Mouse (Mus musculus) olfactory bulb, adult 2 months (tissue): ENCODE measurements around the gene Cdh13. TPM values are rescaled to one million over a fixed set of nuclear protein-coding genes. Genes with fewer than 3 reads are reported as not detected.

Experiments used
- H3K27ac ChIP-seq: fragments of 200-500 bp; 2 replicates; pipeline ENCODE4 v1.5.1; 2012; ENCODE audit warnings: low read depth, low read length; ENCODE audit not compliant: insufficient read depth
- H3K4me1 ChIP-seq: fragments of 200-500 bp; 2 replicates; pipeline ENCODE4 v1.6.1; 2012; ENCODE audit warnings: low read length; ENCODE audit not compliant: control insufficient read depth, insufficient read depth
- H3K4me3 ChIP-seq: fragments of 200-500 bp; 2 replicates; pipeline ENCODE4 v1.5.1; 2012; ENCODE audit warnings: mild to moderate bottlenecking, low read depth, low read length, moderate library complexity; ENCODE audit not compliant: insufficient read depth
- CTCF ChIP-seq: fragments of 200-500 bp; IDR thresholded peaks from 2 replicates; pipeline ENCODE4 v1.5.1; 2012; ENCODE audit warnings: low read depth, mild to moderate bottlenecking, low read length, moderate library complexity; ENCODE audit not compliant: insufficient read depth
- POLR2A ChIP-seq: fragments of 200-500 bp; IDR thresholded peaks from 2 replicates; pipeline ENCODE4 v1.6.1; 2012; ENCODE audit warnings: mild to moderate bottlenecking, low read depth, low read length, moderate library complexity; ENCODE audit not compliant: insufficient read depth
- WGBS: fragments of 180-500 bp; shearing (Covaris S2); methylation state at CpG from one replicate; pipeline ENCODE4 v1.1.7; 2018; 5-methylcytosine and 5-hydroxymethylcytosine counted together
- polyA plus RNA-seq: library from polyadenylated mRNA; stranded (reverse); fragments of >200 nt; gene quantifications from 2 replicates; pipeline ENCODE4 v1.2.4, GENCODE M21; 2012; ENCODE audit warnings: low replicate concordance; ENCODE audit not compliant: missing spikeins, insufficient read depth, insufficient read length

Cdh13 gene
- polyA plus RNA-seq, 1 experiment: not detected

DNA sequence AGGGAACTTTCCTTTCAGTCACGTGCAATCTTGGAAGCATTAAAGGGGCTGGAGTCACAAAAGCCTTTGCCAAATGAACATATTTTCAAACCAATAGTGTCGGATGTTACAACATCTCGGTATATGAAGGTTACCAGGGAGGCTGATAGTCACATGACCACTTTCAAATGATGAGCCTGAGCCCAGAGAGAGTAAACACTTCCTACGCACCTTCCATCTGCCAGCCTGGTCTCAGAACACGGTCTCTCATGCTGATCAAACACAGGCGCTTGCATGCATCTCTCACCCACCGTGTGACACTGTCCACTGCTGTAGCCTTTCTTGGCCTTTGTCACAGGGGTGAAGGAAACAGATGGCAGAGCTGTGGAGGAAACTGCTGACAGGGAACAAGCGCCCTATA lies 313.3 kb downstream of the Cdh13 start:
- 91% methylated on average over 8 of the region's 8 CpGs for WGBS
- H3K27ac ChIP-seq: no peak overlapping the region
- no peaks in the 10 kb centered on the region for H3K4me1 ChIP-seq
- no peak overlapping the region for H3K4me3 ChIP-seq
- no peak for TF ChIP-seq CTCF
- TF ChIP-seq POLR2A: no peak

- no peak for TF ChIP-seq POLR2A
- TF ChIP-seq CTCF: no peak
- H3K27ac ChIP-seq: no peak overlapping the region
- no peak overlapping the region for H3K4me3 ChIP-seq
- WGBS: 88% methylated on average over 8 of the region's 8 CpGs
- no peaks in the 10 kb centered on the region for H3K4me1 ChIP-seq
These were observed 317.8 kb downstream of the Cdh13 start for GRCm38 (mm10) chr8:118601376-118601775.

DNA sequence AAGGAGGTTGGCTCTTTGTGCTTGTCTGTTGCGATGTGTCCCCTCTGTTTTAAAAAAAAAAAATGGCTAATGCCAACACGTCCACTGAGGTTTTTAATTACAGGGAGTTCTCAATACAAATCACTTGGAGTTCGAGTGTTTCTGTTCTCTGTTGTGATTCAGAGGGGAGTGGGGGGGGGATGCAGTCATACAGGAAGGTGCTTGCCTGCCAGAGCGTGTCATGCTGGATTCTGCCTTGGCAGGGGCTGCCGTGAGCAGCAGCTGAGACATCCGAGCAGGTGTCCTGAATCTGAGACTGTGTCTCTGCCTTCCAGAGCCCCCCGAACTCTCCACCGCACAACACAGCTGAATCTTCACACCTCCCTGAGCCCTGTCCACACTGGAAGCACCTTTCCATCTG lies 318.5 kb downstream of the Cdh13 start:
- H3K4me3 ChIP-seq: no peak overlapping the region
- no peak overlapping the region for H3K27ac ChIP-seq
- TF ChIP-seq POLR2A: no peak
- no peak for TF ChIP-seq CTCF
- no peaks in the 10 kb centered on the region for H3K4me1 ChIP-seq
- 58% methylated on average over 8 of the region's 8 CpGs for WGBS

GRCm38 (mm10) chr8:118611551-118611950 lies 328.0 kb downstream of the Cdh13 start:
- peaks cover 4% of the 10 kb centered on the region for H3K4me1 ChIP-seq
- WGBS: 55% methylated on average over 10 of the region's 10 CpGs
- no peak overlapping the region for H3K27ac ChIP-seq
- H3K4me3 ChIP-seq: no peak overlapping the region
- TF ChIP-seq CTCF: no peak
- no peak for TF ChIP-seq POLR2A

- H3K4me1 ChIP-seq: no peaks in the 10 kb centered on the region
- TF ChIP-seq POLR2A: no peak
- TF ChIP-seq CTCF: no peak
- WGBS: 92% methylated on average over 10 of the region's 10 CpGs
- no peak overlapping the region for H3K27ac ChIP-seq
- H3K4me3 ChIP-seq: no peak overlapping the region
These were observed 334.7 kb downstream of the Cdh13 start for GRCm38 (mm10) chr8:118618195-118618594.

- Histone ChIP-seq H3K27ac (no peak overlapping the region), H3K4me3 (no peak overlapping the region), H3K4me1 (no peaks in the 10 kb centered on the region)
- TF ChIP-seq POLR2A (no peak), CTCF (no peak)
- 92% methylated on average over 5 of the region's 5 CpGs for WGBS
These were observed 342.9 kb downstream of the Cdh13 start for GRCm38 (mm10) chr8:118626425-118626824.

DNA sequence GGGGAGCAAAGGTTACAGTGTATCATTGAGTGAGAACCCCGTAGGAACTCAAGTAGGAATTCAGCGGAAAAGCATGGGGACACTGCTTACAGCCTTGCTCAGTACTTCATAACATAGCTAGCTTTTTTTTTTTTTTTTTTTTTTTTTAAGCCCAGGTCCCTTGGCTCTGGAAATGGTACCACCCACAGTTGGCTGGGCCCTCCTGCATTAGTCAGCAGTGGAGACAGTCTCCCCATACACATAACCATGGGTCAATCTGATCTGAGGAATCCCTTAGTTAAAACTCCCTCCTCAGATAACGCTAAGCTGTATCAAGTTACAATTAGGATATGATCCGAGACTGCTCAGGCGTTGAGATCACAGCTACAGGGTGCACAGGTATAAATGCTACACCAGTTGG lies 344.2 kb downstream of the Cdh13 start:
- Histone ChIP-seq H3K27ac (no peak overlapping the region), H3K4me3 (no peak overlapping the region), H3K4me1 (no peaks in the 10 kb centered on the region)
- TF ChIP-seq POLR2A (no peak), CTCF (no peak)
- WGBS: 90% methylated on average over 5 of the region's 5 CpGs

- WGBS: 60% methylated on average over 8 of the region's 8 CpGs
- H3K27ac ChIP-seq: no peak overlapping the region
- no peak overlapping the region for H3K4me3 ChIP-seq
- no peaks in the 10 kb centered on the region for H3K4me1 ChIP-seq
- TF ChIP-seq POLR2A: no peak
- TF ChIP-seq CTCF: no peak
These were observed 345.2 kb downstream of the Cdh13 start for GRCm38 (mm10) chr8:118628702-118629101.

DNA sequence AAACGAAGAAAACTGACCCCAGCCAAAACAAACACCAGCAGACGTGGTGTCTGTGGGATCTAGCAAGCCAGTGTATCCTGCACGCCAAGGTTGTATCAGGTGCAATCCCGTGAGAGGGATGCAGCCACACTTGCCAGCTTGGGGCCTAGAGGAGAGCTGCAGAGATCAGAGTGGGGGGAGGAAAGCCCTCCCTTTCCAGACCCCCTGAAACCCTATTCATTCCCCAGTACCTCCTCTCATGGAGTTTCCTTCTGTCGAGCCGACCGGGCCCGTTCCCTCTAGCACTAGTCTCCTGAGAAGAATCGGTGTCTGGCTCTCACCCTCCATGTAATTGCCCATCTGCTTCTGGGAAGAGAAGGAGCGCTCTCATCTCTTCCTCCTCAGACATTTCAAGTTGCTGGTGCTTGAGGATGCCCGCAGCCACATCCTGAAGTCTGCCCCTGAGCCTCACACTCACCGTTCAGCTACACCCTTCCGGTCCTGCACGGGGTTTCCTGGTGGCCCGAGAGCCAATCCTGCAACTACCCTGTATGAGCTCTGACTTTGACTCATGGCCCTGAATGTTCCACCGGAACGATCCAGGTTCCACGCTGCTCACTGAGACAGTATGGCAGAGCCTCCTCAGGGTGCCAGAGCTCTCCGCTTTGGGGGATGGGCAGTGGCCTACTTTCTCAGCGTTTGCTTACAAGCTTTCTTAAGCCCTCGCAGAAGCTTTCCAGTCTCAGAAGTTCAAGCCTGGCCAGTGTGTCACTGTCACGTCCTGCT lies 351.9 kb downstream of the Cdh13 start:
- Histone ChIP-seq H3K4me1 (no peaks in the 10 kb centered on the region), H3K27ac (no peak overlapping the region), H3K4me3 (no peak overlapping the region)
- WGBS: 76% methylated on average over 22 of the region's 22 CpGs
- TF ChIP-seq CTCF (no peak), POLR2A (no peak)

GRCm38 (mm10) chr8:118639606-118640005 lies 356.1 kb downstream of the Cdh13 start:
- WGBS: 70% methylated on average over 8 of the region's 8 CpGs
- H3K4me3 ChIP-seq: no peak overlapping the region
- H3K27ac ChIP-seq: no peak overlapping the region
- no peak for TF ChIP-seq POLR2A
- H3K4me1 ChIP-seq: no peaks in the 10 kb centered on the region
